Comparison of ENCODE assay signal across 9 mouse cellular contexts in genomic region chr11:46214368-46215230, GRCm38 (mm10). TPM values are rescaled to one million over a fixed set of nuclear protein-coding genes. Genes with fewer than 3 reads are reported as not detected.
DNase-seq lines count a peak whose midpoint lies in the region; ATAC-seq and TF ChIP-seq lines count a peak whose summit lies in the region.
"Had no signal": no experiment of that assay in that cellular context is flagged by ENCODE, and none has a peak within 500 bp of the region (broad histone marks: within the 10 kb centered on the region; RNA-seq: fewer than 3 reads in every experiment).

No protein-coding gene starts in this region.

- H3K27ac ChIP-seq in kidney, embryonic 14.5 days (ENCODE audit: low read depth, low read length) = peak overlapping the region; percentile 95
- H3K27ac ChIP-seq in heart, postnatal 0 days (ENCODE audit: low read depth) = peak overlapping the region; percentile 79
- H3K27ac ChIP-seq in midbrain, embryonic 14.5 days (replicated peaks; ENCODE audit: low read depth, low read length) = peak overlapping the region; percentile 60; the same call in 1 of the 2 replicates

- no peaks in the 10 kb centered on the region for H3K36me3 ChIP-seq in kidney, embryonic 14.5 days (ENCODE audit: control insufficient read depth, insufficient read depth, low read length)
- no peaks in the 10 kb centered on the region for H3K36me3 ChIP-seq in heart, postnatal 0 days (replicated peaks; ENCODE audit: control insufficient read depth, insufficient read depth, low read length)
- H3K36me3 ChIP-seq in midbrain, embryonic 14.5 days (ENCODE audit: control insufficient read depth, insufficient read depth, low read length) = peaks cover 28% of the 10 kb centered on the region

- no peak overlapping the region for H3K4me2 ChIP-seq in kidney, embryonic 14.5 days (replicated peaks; ENCODE audit: low read depth, low read length)
- H3K4me2 ChIP-seq in heart, postnatal 0 days (ENCODE audit: low read depth, low read length) = peak overlapping the region; percentile 49
- H3K4me2 ChIP-seq in midbrain, embryonic 14.5 days (ENCODE audit: low read length) = no peak overlapping the region

- H3K9me3 ChIP-seq in kidney, embryonic 14.5 days (ENCODE audit: control insufficient read depth, low read length) = no peaks in the 10 kb centered on the region
- no peaks in the 10 kb centered on the region for H3K9me3 ChIP-seq in heart, postnatal 0 days (replicated peaks; ENCODE audit: control insufficient read depth, low read length)
- no peaks in the 10 kb centered on the region for H3K9me3 ChIP-seq in midbrain, embryonic 14.5 days (ENCODE audit: control insufficient read depth, low read length)

- WGBS in kidney, embryonic 14.5 days = 27% methylated on average over 14 of the region's 14 CpGs
- 26% methylated on average over 14 of the region's 14 CpGs for WGBS in heart, postnatal 0 days
- WGBS in midbrain, embryonic 14.5 days = 78% methylated on average over 14 of the region's 14 CpGs

- no peak for TF ChIP-seq CTCF in heart, postnatal 0 days (IDR thresholded peaks at IDR 0.05; ENCODE audit: low read depth)

- TF ChIP-seq EP300 in heart, postnatal 0 days (IDR thresholded peaks at IDR 0.05; ENCODE audit: low read depth) = no peak

- peak overlapping the region; percentile 12; the same call in 1 of the 2 replicates for H3K9ac ChIP-seq in kidney, embryonic 14.5 days (ENCODE audit: low read depth, low read length)
- H3K9ac ChIP-seq in heart, postnatal 0 days (replicated peaks; ENCODE audit: low read depth, low read length) = no peak overlapping the region
- no peak overlapping the region for H3K9ac ChIP-seq in midbrain, embryonic 14.5 days (replicated peaks; ENCODE audit: low read length)

- no peak overlapping the region for H3K4me3 ChIP-seq in kidney, embryonic 14.5 days (ENCODE audit: low read length)
- H3K4me3 ChIP-seq in heart, postnatal 0 days (ENCODE audit: low read depth, low read length) = 0 out of 2 replicates have a peak overlapping the region, but pooled peaks have one; percentile 0
- H3K4me3 ChIP-seq in midbrain, embryonic 14.5 days (replicated peaks; ENCODE audit: low read depth, low read length) = no peak overlapping the region

- H3K4me1 ChIP-seq in kidney, embryonic 14.5 days (ENCODE audit: control insufficient read depth, insufficient read depth, low read length) = peaks cover 24% of the 10 kb centered on the region; the same call in 1 of the 2 replicates
- peaks cover 40% of the 10 kb centered on the region for H3K4me1 ChIP-seq in heart, postnatal 0 days (ENCODE audit: control insufficient read depth, insufficient read depth)
- H3K4me1 ChIP-seq in midbrain, embryonic 14.5 days (ENCODE audit: control insufficient read depth, insufficient read depth, low read length) = peaks cover 25% of the 10 kb centered on the region

- peak; percentile 17; the same call in 1 of the 2 replicates for ATAC-seq in kidney, embryonic 14.5 days (ENCODE audit: low FRiP score, low TSS enrichment)
- ATAC-seq in heart, postnatal 0 days (ENCODE audit: insufficient read depth, low read depth) = peak; percentile 42
- no peak for ATAC-seq in midbrain, embryonic 14.5 days (ENCODE audit: low FRiP score, low TSS enrichment)
- no peak for ATAC-seq in megakaryocyte-erythroid progenitor cell, adult 5-6 weeks (replicated peaks; ENCODE audit: low FRiP score, low TSS enrichment, poor library complexity, severe bottlenecking)

- DNase-seq in kidney, adult 9 months = no peak
- DNase-seq in embryo, embryonic 9.5 days (ENCODE audit: extremely low spot score) = peak; percentile 26
- peak; percentile 59 for DNase-seq in heart, postnatal 0 days (ENCODE audit: low spot score)
- DNase-seq in midbrain, embryonic 14.5 days = no peak
- no peak for DNase-seq in urinary bladder, adult 2 months (ENCODE audit: low spot score)
- no peak for DNase-seq in adipocyte (ENCODE audit: low spot score)

- H3K27me3 ChIP-seq in kidney, embryonic 14.5 days (ENCODE audit: control insufficient read depth, insufficient read depth, low read length) = no peaks in the 10 kb centered on the region
- no peaks in the 10 kb centered on the region for H3K27me3 ChIP-seq in heart, postnatal 0 days (ENCODE audit: control insufficient read depth, insufficient read depth, low read length)
- H3K27me3 ChIP-seq in midbrain, embryonic 14.5 days (ENCODE audit: control insufficient read depth, insufficient read depth, low read length) = no peaks in the 10 kb centered on the region

RNA-seq across cellular contexts. Expression of gene Fndc9, which starts 20.7 kb away (rescaled TPM):
- 0.11 TPM in 1 of 2 replicates, not detected in the other for polyA plus RNA-seq in kidney, embryonic 14.5 days (2014; fragmentation: Nextera tagmentation; extraction: Ambion mirVana)
- not detected in 2 replicates for total RNA-seq in heart, postnatal 0 days (2014; rRNA removed; ENCODE audit: low replicate concordance)
- polyA plus RNA-seq in heart, postnatal 0 days (2015; fragmentation: Nextera tagmentation; extraction: Ambion mirVana) = not detected in 2 replicates
- 7.9 and 8.7 TPM in 2 replicates for polyA plus RNA-seq in midbrain, embryonic 14.5 days (2014; fragmentation: Nextera tagmentation; extraction: Ambion mirVana)
- total RNA-seq in megakaryocyte-erythroid progenitor cell, adult 5-6 weeks (2014; fragmentation: Nextera tagmentation) = not detected in 2 replicates
- total RNA-seq in megakaryocyte-erythroid progenitor cell, adult 5-6 weeks (2017) = not detected in 2 replicates
- polyA plus RNA-seq in urinary bladder, adult 2 months (2012; rRNA removed) = 0.07 TPM in 2 replicates
- total RNA-seq: adrenal gland, postnatal 36 days had no signal

RNA-seq across cellular contexts. Expression of gene Nipal4, which starts 48.3 kb away (rescaled TPM):
- 0.13 and 0.22 TPM in 2 replicates for polyA plus RNA-seq in kidney, embryonic 14.5 days (2014; fragmentation: Nextera tagmentation; extraction: Ambion mirVana)
- 3.0 and 10.9 TPM in 2 replicates for total RNA-seq in heart, postnatal 0 days (2014; rRNA removed; ENCODE audit: low replicate concordance)
- 2.1 and 2.5 TPM in 2 replicates for polyA plus RNA-seq in heart, postnatal 0 days (2015; fragmentation: Nextera tagmentation; extraction: Ambion mirVana)
- 0.72 TPM in 1 of 2 replicates, not detected in the other for polyA plus RNA-seq in midbrain, embryonic 14.5 days (2014; fragmentation: Nextera tagmentation; extraction: Ambion mirVana)
- total RNA-seq in megakaryocyte-erythroid progenitor cell, adult 5-6 weeks (2014; fragmentation: Nextera tagmentation) = not detected in 2 replicates
- total RNA-seq in megakaryocyte-erythroid progenitor cell, adult 5-6 weeks (2017) = not detected in 2 replicates
- polyA plus RNA-seq in urinary bladder, adult 2 months (2012; rRNA removed) = 40.3 and 48.3 TPM in 2 replicates
- total RNA-seq: adrenal gland, postnatal 36 days had no signal

Comparison
In these comparisons a context has a peak if more than half of its experiments do, and no peak if none do; other contexts are left out.
1. ATAC-seq: peak in kidney, embryonic 14.5 days (single experiment) and heart, postnatal 0 days (single experiment); none in midbrain, embryonic 14.5 days (single experiment) and megakaryocyte-erythroid progenitor cell, adult 5-6 weeks (single experiment).
2. DNase-seq: peak in embryo, embryonic 9.5 days (single experiment) and heart, postnatal 0 days (single experiment); none in kidney, adult 9 months (single experiment), midbrain, embryonic 14.5 days (single experiment), urinary bladder, adult 2 months (single experiment) and adipocyte (single experiment).
3. RNA of gene Nipal4, which starts 48.3 kb away (polyA plus RNA-seq): 40.3 to 48.3 TPM in urinary bladder, adult 2 months; 2.1 to 2.5 TPM in heart, postnatal 0 days, 0.72 TPM in midbrain, embryonic 14.5 days and 0.13 to 0.22 TPM in kidney, embryonic 14.5 days; every median in the first group is over 10 times any median in the second.
4. Peak in every context shown above with its lines, with median percentiles within 50 percentile points of each other: H3K27ac ChIP-seq.